Comparison of ENCODE assay signal across 8 mouse cellular contexts in genomic region chr3:28262371-28263001, GRCm38 (mm10). TPM values are rescaled to one million over a fixed set of nuclear protein-coding genes. Genes with fewer than 3 reads are reported as not detected.
DNase-seq lines count a peak whose midpoint lies in the region; ATAC-seq and TF ChIP-seq lines count a peak whose summit lies in the region.

No protein-coding gene starts in this region.

- H3K4me3 ChIP-seq in small intestine, adult 2 months (ENCODE audit: low read depth, low read length): peak overlapping the region; percentile 83

- under 1% methylated on average over 33 of the region's 33 CpGs for WGBS in small intestine, adult 2 months

- no peak for TF ChIP-seq POLR2A in small intestine, adult 2 months (IDR thresholded peaks at IDR 0.05; ENCODE audit: low read depth, low read length)

- TF ChIP-seq CTCF in small intestine, adult 2 months (IDR thresholded peaks at IDR 0.05; ENCODE audit: extremely low read depth, insufficient read length, insufficient replicate concordance, low read depth, low read length): 0 out of 2 replicates have a peak, but pooled peaks have one; percentile 11

- no peaks in the 10 kb centered on the region for H3K27me3 ChIP-seq in small intestine, adult 2 months (ENCODE audit: control insufficient read depth, insufficient read depth, low read length)

- intact Hi-C loops in left cerebral cortex, postnatal 36 days (cut with DNase I): loop anchor here (1.0 to 5.0 kb wide), 4 partner anchors 75 to 295 kb away; no protein-coding TSS in a partner anchor

- peak; percentile 19 for ATAC-seq in activated CD4-positive, CD25-positive, alpha-beta regulatory T cell, adult 4 months
- peak; percentile 36 for ATAC-seq in inflammation-experienced regulatory T-cells, adult 6 months
- peak; percentile 65 for ATAC-seq in megakaryocyte-erythroid progenitor cell, adult 5-6 weeks (replicated peaks; ENCODE audit: low FRiP score, low TSS enrichment, poor library complexity, severe bottlenecking)
- ATAC-seq in erythroid progenitor cell, adult 5-6 weeks (replicated peaks; ENCODE audit: low FRiP score, poor library complexity, severe bottlenecking): no peak

- no peaks in the 10 kb centered on the region for H3K36me3 ChIP-seq in small intestine, adult 2 months (ENCODE audit: control insufficient read depth, insufficient read depth, low read length)

- peak overlapping the region; percentile 79 for H3K27ac ChIP-seq in small intestine, adult 2 months (ENCODE audit: insufficient read depth, low read depth, low read length)

- DNase-seq in cerebellum, postnatal 25 days: peak; percentile 82 to 83
- DNase-seq in gastrocnemius, postnatal 10 days: peak; percentile 63
- peak; percentile 63 to 79 for DNase-seq in left cerebral cortex, postnatal 36 days (ENCODE audit: low spot score in 2 of 2)

- peaks cover 3% of the 10 kb centered on the region for H3K4me1 ChIP-seq in small intestine, adult 2 months (ENCODE audit: control insufficient read depth, insufficient read depth, insufficient read length, low read length)

RNA-seq across cellular contexts. Expression of gene Tnik, which starts 0.5 kb away (rescaled TPM):
- 10 to 100 TPM; 44.9 to 49.8 TPM for polyA plus RNA-seq in activated CD4-positive, CD25-positive, alpha-beta regulatory T cell, adult 4 months (2017; shearing (Covaris generic))
- 10 to 100 TPM; 70.8 to 72.5 TPM for total RNA-seq in gastrocnemius, postnatal 10 days (2021)
- 10 to 100 TPM; 41.3 to 66.3 (median 64.8) TPM for polyA plus RNA-seq in inflammation-experienced regulatory T-cells, adult 6 months (2017; shearing (Covaris generic))
- total RNA-seq in left cerebral cortex, postnatal 36 days (2021): 100 to 1,000 TPM; 164 to 253 TPM
- 31.8 and 32.8 TPM in 2 replicates for total RNA-seq in megakaryocyte-erythroid progenitor cell, adult 5-6 weeks (2014; fragmentation: Nextera tagmentation)
- total RNA-seq in megakaryocyte-erythroid progenitor cell, adult 5-6 weeks (2017): 28.7 and 49.5 TPM in 2 replicates
- polyA plus RNA-seq in small intestine, adult 2 months (2012; rRNA removed): 5.0 and 10.8 TPM in 2 replicates
- 2.5 and 3.6 TPM in 2 replicates for total RNA-seq in erythroid progenitor cell, adult 5-6 weeks (2015; ENCODE audit: low replicate concordance)
- total RNA-seq in erythroid progenitor cell, adult 5-6 weeks (2017; ENCODE audit: low replicate concordance): 1.3 and 7.1 TPM in 2 replicates
